Mouse (Mus musculus) C2C12 (cell line): Measurements from ENCODE around the gene Ocel1.

ENCODE experiments used
- CEBPB ChIP-seq: IDR thresholded peaks from one replicate; pipeline ENCODE4 v1.6.1; 2011; ENCODE audit warnings: low read depth, mild to moderate bottlenecking, control low read depth, moderate library complexity
- CTCF ChIP-seq: IDR thresholded peaks from one replicate; pipeline ENCODE4 v1.5.1; 2011; ENCODE audit not compliant: control insufficient read depth, insufficient read depth, insufficient read length
- MAX ChIP-seq: IDR thresholded peaks from one replicate; pipeline ENCODE4 v1.6.1; 2011; ENCODE audit warnings: mild to moderate bottlenecking, control low read depth
- MYOG ChIP-seq: IDR thresholded peaks from one replicate; pipeline ENCODE4 v1.6.1; 2011; ENCODE audit not compliant: control insufficient read depth, insufficient read length; ENCODE audit errors: extremely low read depth
- USF1 ChIP-seq: IDR thresholded peaks from one replicate; pipeline ENCODE4 v1.6.1; 2011; ENCODE audit warnings: low read depth, mild to moderate bottlenecking, control low read depth, moderate library complexity

- TF ChIP-seq CTCF, result no peak
- TF ChIP-seq MAX, result no peak
- TF ChIP-seq MYOG, result no peak
- no peak for TF ChIP-seq USF1
- no peak for TF ChIP-seq CEBPB
Measured at GRCm38 (mm10) chr8:71401454-71401853, 30.4 kb downstream of the Ocel1 start.
